Mouse (Mus musculus) C2C12 (cell line): ENCODE results near the gene Auts2.

Experiments used
- CTCF ChIP-seq: IDR thresholded peaks from one replicate; pipeline ENCODE4 v1.5.1; 2011; ENCODE audit not compliant: control insufficient read depth, insufficient read depth, insufficient read length
- MYOG ChIP-seq: IDR thresholded peaks from one replicate; pipeline ENCODE4 v1.6.1; 2011; ENCODE audit not compliant: control insufficient read depth, insufficient read length; ENCODE audit errors: extremely low read depth

- no peak for TF ChIP-seq CTCF
- no peak for TF ChIP-seq MYOG
These were observed 900.4 kb downstream of the Auts2 start for GRCm38 (mm10) chr5:131642752-131643151.
